Mouse (Mus musculus): ENCODE results near the gene Pign. TPM values are rescaled to one million over a fixed set of nuclear protein-coding genes. Genes with fewer than 3 reads are reported as not detected.
A peak's percentile ranks its signal among the peaks of the same experiment; 100 is the strongest.

Gene Pign
- total RNA-seq (2021) = 10 to 100 TPM; 15.2 to 16.0 TPM
- long read RNA-seq, experiment 1, full-length matches to known transcripts = 2 of 5 reads
- long read RNA-seq, experiment 1, partial matches to known transcripts = 1 of 5 reads
- long read RNA-seq, experiment 1, other reads (novel, unspliced or antisense) = 2 of 5 reads
- long read RNA-seq, experiment 2, full-length matches to known transcripts = 2 of 3 reads
- long read RNA-seq, experiment 2, partial matches to known transcripts = 0 of 3 reads
- long read RNA-seq, experiment 2, other reads (novel, unspliced or antisense) = 1 of 3 reads

DNA sequence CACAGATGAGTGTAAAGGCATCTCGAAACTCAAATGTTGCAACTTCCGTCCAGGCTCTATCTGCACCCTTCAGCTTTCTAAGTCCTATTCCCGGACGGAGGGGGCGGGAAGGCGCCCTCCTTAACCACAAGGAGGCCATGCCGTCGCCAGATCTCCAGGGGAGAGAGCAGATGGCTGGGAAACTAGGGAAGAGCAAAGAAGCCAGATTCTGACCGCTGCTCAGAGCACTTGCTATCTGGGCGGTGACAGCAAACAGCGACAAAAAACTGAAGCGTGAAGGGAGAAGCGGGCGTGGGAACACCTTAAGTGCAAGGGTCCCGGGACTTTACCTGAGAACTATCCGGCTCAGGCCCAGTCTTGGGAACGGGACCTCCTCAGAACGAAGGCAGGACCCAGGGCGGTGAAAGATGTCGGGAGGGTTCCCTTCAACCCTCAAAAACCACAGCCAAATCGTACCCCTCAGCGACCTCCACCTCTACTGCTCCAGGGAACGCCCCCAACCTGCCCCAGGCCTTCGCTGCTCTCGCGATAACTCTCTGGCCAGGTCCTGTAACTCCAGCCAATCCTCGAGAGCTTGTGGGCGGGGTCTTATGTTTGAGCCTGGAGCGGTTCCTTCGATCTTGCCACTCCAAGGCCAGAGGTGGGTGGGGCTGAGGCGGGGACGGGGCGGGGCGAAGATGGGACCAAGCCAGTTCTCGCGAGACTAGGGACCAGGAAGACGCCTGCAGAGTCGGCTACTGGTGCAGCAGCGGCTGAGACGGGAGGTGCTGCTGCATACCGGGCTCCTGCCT is at the start of gene Pign, which contains the start of gene Relch:
Gene Pign (minus strand): TSS at position 507 of the 791 bp plus-strand sequence.
Gene Relch (plus strand): TSS at position 691 of the 791 bp plus-strand sequence.
- DNase-seq (ENCODE audit: low spot score in 2 of 2) = peak; percentile 96 to 97

DNA sequence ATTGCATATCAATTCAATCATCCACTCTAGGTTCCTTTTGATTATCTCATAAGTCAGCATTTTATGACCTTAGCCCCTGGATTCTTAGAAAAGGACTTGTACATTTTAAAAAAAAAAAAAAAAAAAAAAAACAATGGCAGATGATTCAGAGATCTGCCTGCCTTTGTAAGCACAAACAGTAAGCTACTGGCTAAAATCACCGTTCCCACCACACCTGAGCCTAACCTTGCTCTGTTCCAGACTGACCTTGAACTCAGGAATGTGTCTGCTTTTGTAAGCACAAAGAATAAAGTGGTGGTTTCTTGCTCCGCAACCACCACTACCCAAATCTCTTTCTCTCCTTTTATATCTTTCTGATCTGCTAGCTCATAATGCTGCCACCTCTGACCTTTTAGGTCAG is 49.3 kb upstream of the Pign start:
- no peak for DNase-seq (ENCODE audit: low spot score in 2 of 2)

DNA sequence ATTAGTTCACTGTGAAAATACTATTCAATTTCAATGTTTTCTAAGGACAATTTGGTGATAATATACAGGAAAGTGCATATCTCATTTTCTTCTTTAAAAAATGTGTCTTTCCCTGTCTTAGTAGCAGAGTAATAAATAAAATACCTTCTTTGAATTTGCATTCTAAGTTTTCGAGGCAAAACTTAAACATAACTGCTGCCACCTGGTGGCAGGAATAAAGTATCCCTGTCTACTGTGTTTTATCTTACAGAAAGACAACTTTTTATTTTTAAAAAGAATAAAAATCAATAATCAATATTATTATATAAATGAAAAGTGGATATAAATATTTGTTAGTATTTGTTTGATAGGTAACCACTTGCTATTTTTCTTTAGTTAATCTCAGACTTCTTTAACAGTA is 47.8 kb upstream of the Pign start:
- DNase-seq (ENCODE audit: low spot score in 2 of 2) = peak in 1 of 2 experiments; percentile 35

DNA sequence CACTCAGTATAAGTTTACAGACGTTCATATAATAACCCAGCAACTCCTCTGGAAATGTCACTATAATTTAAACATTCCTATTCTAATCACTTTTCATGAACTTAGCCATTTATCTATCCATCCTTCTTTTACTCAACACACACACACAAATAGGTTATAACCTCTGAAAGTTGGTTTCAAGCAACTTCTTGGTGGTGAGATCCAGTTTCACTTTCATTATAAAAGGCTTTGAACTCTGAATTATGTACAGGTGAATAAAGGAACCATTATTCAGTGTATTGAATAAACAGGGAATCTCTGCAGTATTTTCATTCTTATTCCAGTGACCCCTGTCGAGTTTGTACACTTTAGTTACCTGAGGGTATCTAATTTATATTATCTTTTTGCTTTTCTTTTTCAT is 45.9 kb upstream of the Pign start:
- no peak for DNase-seq (ENCODE audit: low spot score in 2 of 2)

DNA sequence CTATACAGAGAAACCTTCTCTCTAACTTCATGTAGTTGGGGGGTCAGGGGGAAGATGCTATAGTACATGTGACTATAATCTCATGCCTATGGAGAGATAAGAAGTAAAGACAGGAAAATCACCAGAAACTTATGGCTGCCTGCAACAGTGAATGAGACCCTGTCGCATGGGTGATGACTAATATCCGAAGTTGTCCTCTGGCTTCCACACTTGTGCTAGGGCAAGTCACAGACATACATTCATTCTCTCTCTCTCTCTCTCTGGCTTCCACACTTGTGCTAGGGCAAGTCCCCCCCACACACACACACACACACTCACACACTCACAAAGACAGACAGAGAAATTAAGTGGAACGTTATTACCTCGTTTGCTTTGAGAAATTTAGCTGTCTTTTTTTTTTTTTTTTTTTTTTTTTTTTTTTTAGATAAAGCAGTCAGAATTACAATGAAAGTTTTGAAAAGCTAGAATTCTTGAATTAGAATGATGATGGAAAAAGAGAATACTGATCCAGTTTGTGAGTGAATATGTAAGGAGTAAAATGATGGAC is 37.6 kb upstream of the Pign start:
- no peak for DNase-seq (ENCODE audit: low spot score in 2 of 2)

DNA sequence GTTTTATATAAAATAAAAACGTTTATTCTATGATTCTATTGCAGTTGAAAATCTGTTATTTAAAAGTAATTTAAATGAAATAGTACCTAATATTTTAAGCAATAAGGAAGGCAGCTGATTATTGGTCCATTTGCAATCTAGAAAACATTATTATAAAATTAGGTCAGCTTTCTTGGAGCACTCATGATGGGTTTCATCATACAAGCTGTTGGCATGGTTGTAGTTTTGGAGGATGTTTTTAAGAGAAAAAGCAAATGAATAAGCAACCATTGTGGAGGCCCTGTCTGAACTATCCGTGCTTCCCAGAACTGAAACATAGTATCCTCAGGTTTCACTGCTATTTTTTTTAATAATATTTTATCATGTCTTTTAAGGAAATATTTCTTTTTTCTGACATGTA is 32.1 kb upstream of the Pign start:
- no peak for DNase-seq (ENCODE audit: low spot score in 2 of 2)

DNA sequence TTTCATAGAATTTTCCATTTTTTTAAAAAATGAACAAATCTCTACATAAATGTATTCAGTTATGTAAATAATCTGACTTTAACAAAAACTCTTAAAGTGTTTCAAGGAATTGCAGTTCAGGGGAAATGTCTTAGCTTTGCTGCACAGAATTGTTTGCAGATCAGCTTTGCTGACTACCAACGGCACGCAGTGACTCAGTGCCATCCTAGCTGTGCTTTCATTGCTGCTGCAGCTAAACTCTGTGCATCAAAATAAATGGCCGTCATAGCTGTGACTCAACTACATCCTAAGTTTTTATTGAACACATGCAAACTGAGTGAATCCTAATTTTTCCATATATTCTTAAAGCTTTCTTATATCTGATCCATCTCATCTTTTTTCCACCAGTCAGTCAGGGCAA is 22.0 kb upstream of the Pign start:
- DNase-seq (ENCODE audit: low spot score in 2 of 2) = peak in 1 of 2 experiments; percentile 19

DNA sequence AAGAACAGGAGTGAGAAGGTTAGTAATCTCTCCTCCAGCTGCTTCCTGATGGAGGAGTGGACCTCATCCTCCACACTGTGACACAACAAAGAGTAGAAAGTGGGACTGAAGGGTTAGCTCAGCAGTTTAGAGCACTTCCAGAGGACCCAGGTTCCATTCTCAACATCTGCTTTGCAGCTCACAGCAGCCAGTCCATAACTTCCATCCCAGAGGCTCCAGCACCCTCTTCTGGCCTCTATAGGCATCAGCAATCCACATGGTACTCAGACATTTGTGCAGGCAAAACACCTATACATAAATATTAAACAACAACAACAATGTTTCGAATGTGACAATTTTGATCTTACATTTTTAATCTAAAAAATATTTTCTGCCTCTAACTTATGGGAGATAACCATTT is 17.1 kb upstream of the Pign start:
- no peak for DNase-seq (ENCODE audit: low spot score in 2 of 2)

DNA sequence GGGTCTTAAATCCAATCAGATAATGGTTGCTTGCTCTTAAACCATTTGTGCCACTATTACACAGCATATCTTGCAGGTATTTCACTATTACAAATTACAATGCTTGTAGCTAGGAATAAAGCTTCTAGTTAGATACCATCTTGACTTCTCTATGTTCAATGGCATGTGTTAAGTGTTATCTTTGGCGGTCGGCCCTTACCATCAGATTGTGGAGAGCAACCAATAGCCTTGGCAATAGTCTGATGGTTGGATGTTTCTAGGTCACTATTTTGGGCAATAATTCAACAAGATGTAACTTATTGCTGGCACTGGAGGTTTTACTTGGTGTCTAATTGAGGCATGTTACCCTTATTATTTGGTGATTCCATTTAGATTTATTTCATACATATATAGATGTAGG is 11.3 kb upstream of the Pign start:
- DNase-seq (ENCODE audit: low spot score in 2 of 2) = no peak

DNA sequence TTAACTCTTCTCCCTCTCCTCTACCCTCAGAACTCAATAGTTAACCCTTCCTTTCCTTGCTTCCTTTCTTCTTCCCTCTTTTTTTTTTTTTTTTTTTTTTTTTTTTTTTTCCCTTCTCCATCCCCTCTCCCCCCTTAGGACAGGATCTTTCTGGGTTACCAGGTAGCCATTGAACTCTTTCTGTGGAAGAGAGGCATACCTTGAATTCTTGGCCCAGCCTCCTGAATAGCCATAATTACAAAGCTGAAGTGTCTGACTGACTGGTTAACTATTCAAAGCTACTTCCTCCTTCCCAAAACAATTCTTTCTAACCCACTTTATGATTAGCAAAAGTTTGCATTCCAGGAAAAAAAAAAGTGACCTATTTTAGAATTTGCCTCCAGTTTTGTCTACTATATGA is 6.2 kb upstream of the Pign start:
- DNase-seq (ENCODE audit: low spot score in 2 of 2) = no peak

DNA sequence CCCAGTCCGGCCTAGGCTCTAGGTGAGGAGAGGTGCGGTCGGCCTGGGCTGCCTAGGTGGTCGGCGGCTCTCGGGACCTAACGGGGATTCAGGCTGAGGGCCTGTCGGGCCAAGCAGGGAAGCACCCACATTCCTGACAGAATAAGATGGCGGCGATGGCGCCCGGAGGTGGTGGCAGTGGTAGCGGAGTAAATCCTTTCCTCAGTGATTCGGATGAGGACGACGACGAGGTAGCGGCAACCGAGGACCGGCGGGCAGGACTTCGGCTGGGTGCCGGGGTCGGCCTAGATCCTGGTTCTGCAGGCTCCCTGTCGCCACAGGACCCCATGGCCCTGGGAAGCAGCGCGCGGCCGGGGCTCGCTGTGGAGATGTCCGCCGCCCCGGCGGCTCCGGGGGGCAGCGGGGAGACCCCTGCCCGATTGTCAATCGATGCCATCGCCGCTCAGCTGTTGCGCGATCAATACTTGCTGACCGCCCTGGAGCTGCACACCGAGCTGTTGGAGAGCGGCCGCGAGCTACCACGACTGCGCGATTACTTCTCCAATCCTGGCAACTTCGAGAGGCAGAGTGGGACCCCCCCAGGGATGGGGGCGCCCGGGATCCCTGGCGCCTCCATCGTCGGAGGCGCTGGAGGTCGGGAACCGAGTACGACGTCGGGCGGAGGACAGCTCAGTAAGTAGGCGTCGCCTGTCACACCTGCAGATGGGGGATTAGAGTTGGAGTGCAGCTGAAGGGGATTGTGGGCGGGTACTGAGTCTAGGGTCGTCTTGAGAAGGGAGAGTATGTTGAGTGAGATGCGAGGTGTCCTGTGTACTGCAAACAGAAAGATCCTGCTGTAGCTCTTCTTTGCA is 710 bp upstream of the Pign start:
- peak; percentile 7 to 16 for DNase-seq (ENCODE audit: low spot score in 2 of 2)

DNA sequence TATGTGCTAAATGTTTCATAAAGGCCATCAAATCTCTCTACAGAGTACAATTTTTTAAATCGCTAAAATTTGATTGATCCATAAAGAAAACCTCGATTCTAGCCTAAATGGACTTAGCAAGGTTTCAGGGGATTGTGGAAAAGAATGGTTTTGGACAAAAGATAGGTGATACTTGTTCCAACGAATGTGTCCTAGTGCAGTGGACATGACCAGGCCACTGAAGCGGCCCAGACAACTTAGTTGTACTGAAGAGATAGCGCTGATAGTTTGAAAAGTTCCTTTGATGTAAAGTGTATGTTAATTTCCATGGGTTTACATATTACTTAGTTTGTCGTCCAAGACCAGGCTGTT is 682 bp downstream of the Pign start:
- no peak for DNase-seq (ENCODE audit: low spot score in 2 of 2)

DNA sequence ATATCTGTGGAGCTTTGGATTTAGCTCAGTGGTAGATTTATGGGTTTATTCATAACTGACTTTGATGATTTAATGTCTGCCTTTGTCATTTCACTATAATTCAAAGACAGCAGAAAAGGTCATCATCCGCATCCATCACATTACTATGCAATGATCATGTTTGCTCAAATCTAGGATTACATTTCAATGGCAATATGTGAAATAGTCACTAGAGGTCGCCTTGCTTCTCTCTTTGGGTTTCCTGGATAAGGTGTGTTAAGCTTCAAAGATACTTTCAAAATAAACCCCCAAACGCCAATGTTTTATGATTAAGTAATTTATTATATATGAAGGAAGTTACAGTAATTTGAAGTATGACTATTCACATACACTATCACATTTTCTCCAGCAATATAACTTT is 3.5 kb downstream of the Pign start:
- peak in 1 of 2 experiments; percentile 61 for DNase-seq (ENCODE audit: low spot score in 2 of 2)

DNA sequence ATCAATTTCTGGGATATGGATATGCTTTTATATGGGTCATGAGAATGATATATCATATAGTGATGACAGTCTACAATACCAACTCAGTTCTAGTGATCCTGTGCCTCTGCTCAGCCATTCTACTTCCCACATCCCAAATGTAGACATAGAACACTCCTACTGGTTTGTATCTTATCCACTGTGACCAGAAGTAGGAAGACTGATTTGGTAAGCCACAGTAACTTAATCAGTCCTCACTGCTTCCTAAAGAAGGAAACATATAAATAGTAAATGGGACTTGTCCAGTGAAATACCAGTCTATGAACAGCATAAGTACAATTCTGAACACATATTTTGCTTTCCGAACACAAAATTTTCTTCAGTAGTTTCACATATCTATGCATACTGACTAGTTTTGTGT is 9.5 kb downstream of the Pign start:
- no peak for DNase-seq (ENCODE audit: low spot score in 2 of 2)

DNA sequence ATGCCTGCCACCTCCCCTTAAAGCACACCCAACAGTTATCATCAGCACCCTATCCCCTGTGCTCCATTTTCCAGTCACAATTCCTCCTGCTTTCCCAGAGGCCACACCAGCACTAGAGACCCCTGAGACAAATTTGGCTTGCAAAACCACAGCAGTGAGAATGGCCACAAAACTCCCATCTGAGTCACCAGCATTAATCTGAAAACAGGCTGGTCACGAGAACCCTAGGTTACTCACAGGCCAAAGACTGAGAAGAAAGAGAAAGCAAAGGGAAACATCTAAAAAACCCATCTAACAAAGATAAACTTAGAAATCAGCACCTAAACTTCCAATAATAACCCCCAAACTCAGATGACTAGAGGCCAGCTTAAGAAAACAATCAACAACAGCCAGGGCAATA is 12.8 kb downstream of the Pign start:
- DNase-seq (ENCODE audit: low spot score in 2 of 2) = no peak

DNA sequence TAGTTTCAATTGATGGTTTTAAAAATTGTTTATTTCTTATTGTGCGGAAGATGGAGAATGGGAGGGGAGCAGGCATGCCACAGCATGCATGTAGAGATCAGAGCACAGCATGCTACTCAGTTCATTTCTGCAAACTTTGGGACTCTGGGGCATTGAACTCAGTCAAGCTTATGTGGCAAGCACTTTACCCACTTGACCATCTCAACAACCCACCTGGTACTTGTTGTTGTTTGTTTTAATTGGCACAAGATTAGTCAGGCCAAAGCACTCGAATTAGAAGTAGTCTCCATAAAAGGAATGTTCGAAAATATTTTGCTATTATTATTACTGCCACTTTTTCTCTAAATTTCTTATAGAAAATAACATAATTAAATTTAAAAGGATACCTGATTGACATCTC is 19.4 kb downstream of the Pign start:
- DNase-seq (ENCODE audit: low spot score in 2 of 2) = no peak

DNA sequence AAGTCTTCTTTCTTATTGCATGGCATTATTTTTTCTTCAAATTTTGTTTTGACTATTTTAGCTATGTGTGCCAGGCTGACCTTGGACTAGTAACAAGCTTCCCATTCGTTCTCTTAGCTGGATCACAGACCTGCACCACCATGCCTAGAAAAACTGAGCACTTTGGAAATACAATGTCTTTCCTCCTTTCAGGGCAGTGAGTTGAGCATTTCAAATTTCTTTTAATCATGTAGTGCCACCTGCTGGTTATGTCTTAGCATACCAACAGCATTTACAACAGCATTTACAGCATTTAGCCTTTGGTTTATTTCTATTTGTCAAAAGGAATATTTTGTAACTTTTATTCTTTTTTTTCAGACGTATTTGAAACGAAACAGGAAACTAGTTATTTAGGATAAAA is 33.0 kb downstream of the Pign start:
- DNase-seq (ENCODE audit: low spot score in 2 of 2) = peak in 1 of 2 experiments; percentile 16

DNA sequence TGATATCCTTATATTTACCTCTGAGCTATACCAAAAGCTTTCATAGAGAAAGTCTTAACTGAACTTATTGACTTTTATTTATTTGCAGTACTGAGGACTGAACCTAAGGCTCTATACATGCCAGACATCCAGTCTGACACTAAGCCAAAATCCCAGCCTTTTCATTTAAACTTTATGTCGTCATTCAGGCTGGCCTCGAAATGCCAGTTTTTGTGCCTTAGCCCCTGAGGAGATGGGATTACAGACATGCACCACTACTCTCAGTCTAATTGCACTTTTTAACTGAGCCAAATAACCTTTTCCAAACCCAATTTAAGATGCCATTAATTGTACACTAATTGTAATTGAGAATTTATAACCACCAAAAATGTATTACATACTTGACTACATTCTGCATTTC is 73.8 kb downstream of the Pign start:
- no peak for DNase-seq (ENCODE audit: low spot score in 2 of 2)

DNA sequence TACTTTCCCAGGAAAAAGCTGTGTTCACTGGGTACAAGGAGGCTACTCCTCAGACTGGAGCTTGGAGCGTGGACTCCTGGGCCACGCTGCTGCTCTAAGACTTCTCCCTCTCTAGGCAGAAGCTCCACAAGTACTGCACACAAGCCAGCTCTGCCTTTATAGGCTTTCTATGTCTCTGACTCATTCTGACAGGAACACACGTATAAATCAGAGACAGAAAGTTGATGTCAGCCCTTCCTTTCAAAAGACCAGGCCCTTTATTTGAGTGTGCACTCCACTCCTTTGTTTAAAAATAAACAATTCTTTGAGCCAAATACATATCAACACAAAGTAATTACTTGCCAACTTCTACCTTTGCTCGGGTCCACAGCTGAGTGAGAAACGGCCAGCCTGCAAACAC is 74.8 kb downstream of the Pign start:
- no peak for DNase-seq (ENCODE audit: low spot score in 2 of 2)

DNA sequence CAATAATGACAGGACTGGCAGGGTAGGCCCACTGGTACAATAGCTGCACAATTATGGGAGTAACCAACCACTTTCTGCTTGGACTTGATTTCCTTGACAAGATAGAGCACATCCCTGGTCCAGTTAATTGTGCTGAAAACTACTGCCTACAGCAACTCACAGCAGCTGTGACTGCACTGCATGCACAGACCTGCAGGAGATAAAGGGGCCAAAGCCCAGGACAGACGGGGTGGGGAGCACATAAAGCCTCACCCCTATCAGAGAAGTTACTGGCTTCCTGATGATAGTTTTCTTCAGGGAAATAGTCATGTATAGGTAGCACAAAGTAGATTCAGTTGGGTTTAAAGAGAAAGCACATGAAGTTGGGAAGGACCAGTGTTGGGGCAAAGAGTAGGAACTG is 80.7 kb downstream of the Pign start:
- DNase-seq (ENCODE audit: low spot score in 2 of 2) = no peak

DNA sequence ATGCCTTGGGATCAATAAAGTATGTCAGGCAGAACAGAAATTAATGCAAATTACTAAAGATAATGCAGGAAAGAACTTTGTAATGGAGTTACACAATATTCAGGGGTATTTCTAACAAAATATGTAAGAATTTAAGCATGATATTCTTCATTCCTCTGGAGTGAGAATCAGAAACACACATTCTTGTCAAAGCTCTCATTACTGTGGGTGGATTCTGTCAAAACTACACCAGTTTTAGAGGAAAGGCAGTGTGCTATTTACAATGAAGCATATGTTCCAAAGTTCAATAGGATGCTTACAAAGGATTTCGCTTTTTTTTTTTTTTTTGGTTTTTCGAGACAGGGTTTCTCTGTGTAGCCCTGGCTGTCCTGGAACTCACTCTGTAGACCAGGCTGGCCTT is 82.6 kb downstream of the Pign start:
- DNase-seq (ENCODE audit: low spot score in 2 of 2) = no peak

DNA sequence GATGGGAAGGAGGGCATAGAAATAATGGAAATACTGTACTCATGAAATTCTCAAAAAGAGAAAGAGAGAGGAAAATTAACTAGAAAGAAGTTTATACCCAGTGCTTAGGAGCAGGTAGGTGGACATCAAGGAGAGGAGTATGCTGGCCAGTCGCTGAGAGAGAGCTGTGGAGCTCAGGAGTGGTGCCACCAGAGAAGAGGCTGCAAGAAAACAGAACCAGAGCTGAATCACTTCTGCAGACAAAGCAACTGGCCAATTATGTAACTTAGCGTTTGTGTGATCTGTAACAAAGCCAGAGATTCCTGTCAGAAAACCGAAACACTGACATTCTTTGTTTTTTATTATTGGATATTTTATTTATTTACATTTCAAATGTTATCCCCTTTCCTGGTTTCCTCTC is 97.4 kb downstream of the Pign start:
- DNase-seq (ENCODE audit: low spot score in 2 of 2) = no peak

Data from left cerebral cortex, adult 18-20 months (tissue).